Mouse (Mus musculus): ENCODE measurements at regions not wholly inside any gene's neighbourhood (a gene's known extent, or its start where the extent isn't known, plus 50 kb on each side); places are given as distances from the start of the nearest gene placed in this dataset.

GRCm38 (mm10) chr9:23567081-23567480, 344.2 kb downstream of the Bmper start:
- Histone ChIP-seq H3K27me3 (ENCODE audit: control insufficient read depth, insufficient read depth, low read length, poor library complexity, severe bottlenecking) (0 out of 2 replicates have a peak, but pooled peaks cover 1% of the 10 kb centered on the region), H3K9me3 (replicated peaks; ENCODE audit: control insufficient read depth, insufficient read depth, low read length, poor library complexity, severe bottlenecking) (peaks cover 9% of the 10 kb centered on the region), H3K27ac (ENCODE audit: insufficient read depth, low read length) (no peak overlapping the region), H3K36me3 (ENCODE audit: control insufficient read depth, insufficient read depth, low read length, poor library complexity, severe bottlenecking) (no peaks in the 10 kb centered on the region), H3K9ac (ENCODE audit: low read depth, poor library complexity, severe bottlenecking) (no peak overlapping the region), H3K4me1 (ENCODE audit: control insufficient read depth, insufficient read depth, low read length) (no peaks in the 10 kb centered on the region), H3K4me3 (ENCODE audit: low read depth, low read length) (no peak overlapping the region)
- TF ChIP-seq CTCF (IDR thresholded peaks at IDR 0.05; ENCODE audit: low read depth, low read length) = no peak

GRCm38 (mm10) chr9:23570150-23570549, 347.3 kb downstream of the Bmper start:
- Histone ChIP-seq H3K4me1 (ENCODE audit: control insufficient read depth, insufficient read depth, low read length) (no peaks in the 10 kb centered on the region), H3K36me3 (ENCODE audit: control insufficient read depth, insufficient read depth, low read length, poor library complexity, severe bottlenecking) (no peaks in the 10 kb centered on the region), H3K27ac (ENCODE audit: insufficient read depth, low read length) (no peak overlapping the region), H3K9me3 (replicated peaks; ENCODE audit: control insufficient read depth, insufficient read depth, low read length, poor library complexity, severe bottlenecking) (no peaks in the 10 kb centered on the region), H3K9ac (ENCODE audit: low read depth, poor library complexity, severe bottlenecking) (no peak overlapping the region), H3K4me3 (ENCODE audit: low read depth, low read length) (no peak overlapping the region), H3K27me3 (ENCODE audit: control insufficient read depth, insufficient read depth, low read length, poor library complexity, severe bottlenecking) (0 out of 2 replicates have a peak, but pooled peaks cover 1% of the 10 kb centered on the region)
- TF ChIP-seq POLR2A (IDR thresholded peaks at IDR 0.05; ENCODE audit: insufficient read depth, low read length) = no peak
- TF ChIP-seq CTCF (IDR thresholded peaks at IDR 0.05; ENCODE audit: low read depth, low read length) = no peak
- TF ChIP-seq EP300 (IDR thresholded peaks at IDR 0.05; ENCODE audit: insufficient read depth, low read depth, low read length) = no peak

- TF ChIP-seq EP300 (IDR thresholded peaks at IDR 0.05; ENCODE audit: insufficient read depth, low read depth, low read length) (no peak), CTCF (IDR thresholded peaks at IDR 0.05; ENCODE audit: low read depth, low read length) (no peak), POLR2A (IDR thresholded peaks at IDR 0.05; ENCODE audit: insufficient read depth, low read length) (no peak)
- H3K4me3 ChIP-seq (ENCODE audit: low read depth, low read length) = no peak overlapping the region
- no peak overlapping the region for H3K9ac ChIP-seq (ENCODE audit: low read depth, poor library complexity, severe bottlenecking)
- no peaks in the 10 kb centered on the region for H3K36me3 ChIP-seq (ENCODE audit: control insufficient read depth, insufficient read depth, low read length, poor library complexity, severe bottlenecking)
- no peak overlapping the region for H3K27ac ChIP-seq (ENCODE audit: insufficient read depth, low read length)
- H3K27me3 ChIP-seq (ENCODE audit: control insufficient read depth, insufficient read depth, low read length, poor library complexity, severe bottlenecking) = 0 out of 2 replicates have a peak, but pooled peaks cover 1% of the 10 kb centered on the region
- no peaks in the 10 kb centered on the region for H3K4me1 ChIP-seq (ENCODE audit: control insufficient read depth, insufficient read depth, low read length)
- no peaks in the 10 kb centered on the region for H3K9me3 ChIP-seq (replicated peaks; ENCODE audit: control insufficient read depth, insufficient read depth, low read length, poor library complexity, severe bottlenecking)
These were observed 353.4 kb downstream of the Bmper start for GRCm38 (mm10) chr9:23576314-23576713.

GRCm38 (mm10) chr9:23580155-23580554, 357.3 kb downstream of the Bmper start:
- H3K4me3 ChIP-seq (ENCODE audit: low read depth, low read length) = no peak overlapping the region
- H3K9me3 ChIP-seq (replicated peaks; ENCODE audit: control insufficient read depth, insufficient read depth, low read length, poor library complexity, severe bottlenecking) = no peaks in the 10 kb centered on the region
- TF ChIP-seq POLR2A (IDR thresholded peaks at IDR 0.05; ENCODE audit: insufficient read depth, low read length) = no peak
- no peak for TF ChIP-seq EP300 (IDR thresholded peaks at IDR 0.05; ENCODE audit: insufficient read depth, low read depth, low read length)
- no peak for TF ChIP-seq CTCF (IDR thresholded peaks at IDR 0.05; ENCODE audit: low read depth, low read length)
- H3K36me3 ChIP-seq (ENCODE audit: control insufficient read depth, insufficient read depth, low read length, poor library complexity, severe bottlenecking) = no peaks in the 10 kb centered on the region
- H3K4me1 ChIP-seq (ENCODE audit: control insufficient read depth, insufficient read depth, low read length) = no peaks in the 10 kb centered on the region
- H3K27me3 ChIP-seq (ENCODE audit: control insufficient read depth, insufficient read depth, low read length, poor library complexity, severe bottlenecking) = no peaks in the 10 kb centered on the region
- H3K9ac ChIP-seq (ENCODE audit: low read depth, poor library complexity, severe bottlenecking) = no peak overlapping the region
- H3K27ac ChIP-seq (ENCODE audit: insufficient read depth, low read length) = no peak overlapping the region

- TF ChIP-seq EP300 (IDR thresholded peaks at IDR 0.05; ENCODE audit: insufficient read depth, low read depth, low read length) (no peak), POLR2A (IDR thresholded peaks at IDR 0.05; ENCODE audit: insufficient read depth, low read length) (no peak), CTCF (IDR thresholded peaks at IDR 0.05; ENCODE audit: low read depth, low read length) (peak; percentile 39)
- Histone ChIP-seq H3K4me3 (ENCODE audit: low read depth, low read length) (no peak overlapping the region), H3K27me3 (ENCODE audit: control insufficient read depth, insufficient read depth, low read length, poor library complexity, severe bottlenecking) (no peaks in the 10 kb centered on the region), H3K4me1 (ENCODE audit: control insufficient read depth, insufficient read depth, low read length) (no peaks in the 10 kb centered on the region), H3K27ac (ENCODE audit: insufficient read depth, low read length) (no peak overlapping the region), H3K36me3 (ENCODE audit: control insufficient read depth, insufficient read depth, low read length, poor library complexity, severe bottlenecking) (no peaks in the 10 kb centered on the region), H3K9ac (ENCODE audit: low read depth, poor library complexity, severe bottlenecking) (no peak overlapping the region), H3K9me3 (replicated peaks; ENCODE audit: control insufficient read depth, insufficient read depth, low read length, poor library complexity, severe bottlenecking) (no peaks in the 10 kb centered on the region)
These were observed 358.2 kb downstream of the Bmper start for GRCm38 (mm10) chr9:23581039-23581606.

GRCm38 (mm10) chr9:23584561-23584960, 361.7 kb downstream of the Bmper start:
- Histone ChIP-seq H3K9ac (ENCODE audit: low read depth, poor library complexity, severe bottlenecking) (no peak overlapping the region), H3K27ac (ENCODE audit: insufficient read depth, low read length) (no peak overlapping the region), H3K4me3 (ENCODE audit: low read depth, low read length) (no peak overlapping the region), H3K36me3 (ENCODE audit: control insufficient read depth, insufficient read depth, low read length, poor library complexity, severe bottlenecking) (no peaks in the 10 kb centered on the region), H3K9me3 (replicated peaks; ENCODE audit: control insufficient read depth, insufficient read depth, low read length, poor library complexity, severe bottlenecking) (no peaks in the 10 kb centered on the region), H3K27me3 (ENCODE audit: control insufficient read depth, insufficient read depth, low read length, poor library complexity, severe bottlenecking) (no peaks in the 10 kb centered on the region), H3K4me1 (ENCODE audit: control insufficient read depth, insufficient read depth, low read length) (peaks cover 3% of the 10 kb centered on the region)
- TF ChIP-seq POLR2A (IDR thresholded peaks at IDR 0.05; ENCODE audit: insufficient read depth, low read length) (no peak), EP300 (IDR thresholded peaks at IDR 0.05; ENCODE audit: insufficient read depth, low read depth, low read length) (no peak), CTCF (IDR thresholded peaks at IDR 0.05; ENCODE audit: low read depth, low read length) (no peak)

Data from ES-Bruce4 (cell line).